Mouse (Mus musculus) adrenal gland, postnatal 25 days (tissue): ENCODE results near the gene Ppp6r2. TPM values are rescaled to one million over a fixed set of nuclear protein-coding genes. Genes with fewer than 3 reads are reported as not detected.

Source experiments
- DNase-seq: peaks from one replicate; pipeline ENCODE4 v3.0.0; 2021; ENCODE audit warnings: mixed read lengths
- long read RNA-seq: library from polyadenylated mRNA; stranded (forward); transcript quantifications from one replicate; pipeline ENCODE4 v2.0.0, GENCODE M21; 2021
- total RNA-seq: library from RNA; stranded (reverse); gene quantifications from 2 replicates; pipeline ENCODE4 v1.2.3, GENCODE M21; 2021

Ppp6r2 gene
- total RNA-seq = 43.3 and 45.8 TPM in 2 replicates
- long read RNA-seq, partial matches to known transcripts = 0 of 12 reads
- long read RNA-seq, other reads (novel, unspliced or antisense) = 10 of 12 reads

GRCm38 (mm10) chr15:89210915-89211715 is at the start of gene Ppp6r2:
Gene Ppp6r2, plus strand, starts transcription at chr15:89211553.
- peak; percentile 89 for DNase-seq

- no peak for DNase-seq
Measured at GRCm38 (mm10) chr15:89165478-89165877, 45.9 kb upstream of the Ppp6r2 start.

- DNase-seq = no peak
Measured at GRCm38 (mm10) chr15:89168922-89169321, 42.4 kb upstream of the Ppp6r2 start.

- DNase-seq = peak; percentile 83
Measured at GRCm38 (mm10) chr15:89169431-89169830, 41.9 kb upstream of the Ppp6r2 start.

- no peak for DNase-seq
Measured at GRCm38 (mm10) chr15:89170102-89170501, 41.3 kb upstream of the Ppp6r2 start.

GRCm38 (mm10) chr15:89171526-89172051 is 39.8 kb upstream of the Ppp6r2 start:
- no peak for DNase-seq

GRCm38 (mm10) chr15:89172276-89172935 is 38.9 kb upstream of the Ppp6r2 start:
- DNase-seq = no peak

- no peak for DNase-seq
Measured at GRCm38 (mm10) chr15:89173024-89173905, 38.1 kb upstream of the Ppp6r2 start.

GRCm38 (mm10) chr15:89173906-89174214 is 37.5 kb upstream of the Ppp6r2 start:
- DNase-seq = peak; percentile 68

GRCm38 (mm10) chr15:89174889-89175339 is 36.4 kb upstream of the Ppp6r2 start:
- no peak for DNase-seq

GRCm38 (mm10) chr15:89175411-89176155 is 35.8 kb upstream of the Ppp6r2 start:
- no peak for DNase-seq

- DNase-seq = peak; percentile 90
Measured at GRCm38 (mm10) chr15:89177121-89177520, 34.2 kb upstream of the Ppp6r2 start.

- DNase-seq = no peak
Measured at GRCm38 (mm10) chr15:89177576-89178259, 33.6 kb upstream of the Ppp6r2 start.

GRCm38 (mm10) chr15:89178260-89178860 is 33.0 kb upstream of the Ppp6r2 start:
- DNase-seq = no peak

- DNase-seq = peak; percentile 81
Measured at GRCm38 (mm10) chr15:89178954-89179629, 32.3 kb upstream of the Ppp6r2 start.

GRCm38 (mm10) chr15:89179630-89179964 is 31.8 kb upstream of the Ppp6r2 start:
- DNase-seq = no peak

- DNase-seq = no peak
Measured at GRCm38 (mm10) chr15:89180081-89180541, 31.2 kb upstream of the Ppp6r2 start.

GRCm38 (mm10) chr15:89180571-89181229 is 30.7 kb upstream of the Ppp6r2 start, which contains the start of gene Plxnb2:
Gene Plxnb2, minus strand, starts transcription at chr15:89180788.
- DNase-seq = peak; percentile 85
